Mouse (Mus musculus): ENCODE measurements around the gene Nt5dc1.

DNA sequence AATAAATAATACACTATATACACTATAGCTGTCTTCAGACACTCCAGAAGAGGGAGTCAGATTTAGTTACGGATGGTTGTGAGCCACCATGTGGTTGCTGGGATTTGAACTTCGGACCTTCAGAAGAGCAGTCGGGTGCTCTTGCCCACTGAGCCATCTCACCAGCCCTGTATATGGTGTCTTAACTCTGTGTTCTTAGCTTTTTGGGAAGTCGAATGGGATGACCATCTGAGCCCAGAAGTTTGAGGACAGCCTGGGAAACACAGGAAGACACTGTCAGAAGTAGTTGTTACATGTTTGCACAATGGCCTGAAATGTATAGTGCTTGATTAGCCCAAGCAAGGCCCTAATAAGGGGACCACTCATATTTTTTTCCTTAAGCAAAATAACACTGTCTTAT is 153.2 kb downstream of the Nt5dc1 start:
- TF ChIP-seq POLR2A (IDR thresholded peaks at IDR 0.05; ENCODE audit: extremely low read depth, insufficient read depth, low read length) (no peak), CTCF (IDR thresholded peaks at IDR 0.05; ENCODE audit: extremely low read depth, insufficient read depth, low read length) (no peak)

Measured in cortical plate, adult 2 months (tissue).